Mouse (Mus musculus): ENCODE results near the gene Tbkbp1. TPM values are rescaled to one million over a fixed set of nuclear protein-coding genes. Genes with fewer than 3 reads are reported as not detected.
"Not testable (repeated sequence)": the region's sequence is repeated elsewhere in the genome, so short reads cannot be mapped to it uniquely, and the experiment has no call there.

Tbkbp1 gene
- 10 to 100 TPM; 42.9 to 53.7 TPM for total RNA-seq (2021)

GRCm38 (mm10) chr11:97151343-97151801 is at the start of gene Tbkbp1:
Tbkbp1 (minus strand) TSS chr11:97151495.
- DNase-seq (ENCODE audit: low spot score in 2 of 2): peak in 1 of 2 experiments; percentile 57

GRCm38 (mm10) chr11:97199519-97199918 is 48.2 kb upstream of the Tbkbp1 start:
- DNase-seq (ENCODE audit: low spot score in 2 of 2): no peak
- intact Hi-C loops (cut with DNase I): no loop called here

More at GRCm38 (mm10) chr11:97151343-97151801, at the start of gene Tbkbp1:
- intact Hi-C loops (cut with DNase I): no loop called here

- no peak for DNase-seq (ENCODE audit: low spot score in 2 of 2)
- intact Hi-C loops (cut with DNase I): no loop called here
These were observed 47.3 kb upstream of the Tbkbp1 start for GRCm38 (mm10) chr11:97198601-97199000.

- DNase-seq (ENCODE audit: low spot score in 2 of 2): no peak
- intact Hi-C loops (cut with DNase I): no loop called here
These were observed 45.7 kb upstream of the Tbkbp1 start for GRCm38 (mm10) chr11:97197021-97197420.

GRCm38 (mm10) chr11:97196541-97196940 is 45.2 kb upstream of the Tbkbp1 start:
- no peak for DNase-seq (ENCODE audit: low spot score in 2 of 2)
- intact Hi-C loops (cut with DNase I): no loop called here

- DNase-seq (ENCODE audit: low spot score in 2 of 2): no peak
- intact Hi-C loops (cut with DNase I): no loop called here
These were observed 41.3 kb upstream of the Tbkbp1 start for GRCm38 (mm10) chr11:97192621-97192951.

- DNase-seq (ENCODE audit: low spot score in 2 of 2): no peak
- intact Hi-C loops (cut with DNase I): no loop called here
These were observed 40.8 kb upstream of the Tbkbp1 start for GRCm38 (mm10) chr11:97191915-97192620.

GRCm38 (mm10) chr11:97190992-97191391 is 39.7 kb upstream of the Tbkbp1 start:
- DNase-seq (ENCODE audit: low spot score in 2 of 2): no peak
- intact Hi-C loops (cut with DNase I): no loop called here

- DNase-seq (ENCODE audit: low spot score in 2 of 2): not testable (repeated sequence)
- intact Hi-C loops (cut with DNase I): loop anchor here (5.0 kb wide), 1 partner anchor 128 kb away; the partner anchor contains the start of gene Mrpl45
These were observed 38.4 kb upstream of the Tbkbp1 start for GRCm38 (mm10) chr11:97189645-97190044.

- intact Hi-C loops (cut with DNase I): loop anchor here (5.0 kb wide), 1 partner anchor 128 kb away; the partner anchor contains the start of gene Mrpl45
- DNase-seq (ENCODE audit: low spot score in 2 of 2): no peak
These were observed 37.9 kb upstream of the Tbkbp1 start for GRCm38 (mm10) chr11:97189231-97189630.

- intact Hi-C loops (cut with DNase I): loop anchor here (5.0 kb wide), 1 partner anchor 129 kb away; the partner anchor contains the start of gene Mrpl45
- DNase-seq (ENCODE audit: low spot score in 2 of 2): no peak
These were observed 37.3 kb upstream of the Tbkbp1 start for GRCm38 (mm10) chr11:97188643-97188955.

- intact Hi-C loops (cut with DNase I): loop anchor here (5.0 kb wide), 1 partner anchor 129 kb away; the partner anchor contains the start of gene Mrpl45
These were observed 36.7 kb upstream of the Tbkbp1 start, which contains the start of gene Kpnb1 for GRCm38 (mm10) chr11:97187764-97188642. Kpnb1 (minus strand) TSS chr11:97187881.

GRCm38 (mm10) chr11:97186947-97187763 is 35.9 kb upstream of the Tbkbp1 start:
- DNase-seq (ENCODE audit: low spot score in 2 of 2): peak; percentile 98
- intact Hi-C loops (cut with DNase I): loop anchor here (5.0 kb wide), 1 partner anchor 130 kb away; the partner anchor contains the start of gene Mrpl45

More at GRCm38 (mm10) chr11:97187764-97188642, 36.7 kb upstream of the Tbkbp1 start, which contains the start of gene Kpnb1:
- peak; percentile 99 to 100 for DNase-seq (ENCODE audit: low spot score in 2 of 2)

- no peak for DNase-seq (ENCODE audit: low spot score in 2 of 2)
- intact Hi-C loops (cut with DNase I): loop anchor here (5.0 kb wide), 1 partner anchor 131 kb away; the partner anchor contains the start of gene Mrpl45
These were observed 34.7 kb upstream of the Tbkbp1 start for GRCm38 (mm10) chr11:97185704-97186614.

GRCm38 (mm10) chr11:97184875-97185274 is 33.6 kb upstream of the Tbkbp1 start:
- intact Hi-C loops (cut with DNase I): loop anchor here (5.0 kb wide), 1 partner anchor 132 kb away; the partner anchor contains the start of gene Mrpl45
- no peak for DNase-seq (ENCODE audit: low spot score in 2 of 2)

- DNase-seq (ENCODE audit: low spot score in 2 of 2): no peak
- intact Hi-C loops (cut with DNase I): no loop called here
These were observed 31.2 kb upstream of the Tbkbp1 start for GRCm38 (mm10) chr11:97182446-97182845.

- intact Hi-C loops (cut with DNase I): no loop called here
- no peak for DNase-seq (ENCODE audit: low spot score in 2 of 2)
These were observed 29.8 kb upstream of the Tbkbp1 start for GRCm38 (mm10) chr11:97181061-97181460.

GRCm38 (mm10) chr11:97178198-97178597 is 26.9 kb upstream of the Tbkbp1 start:
- no peak for DNase-seq (ENCODE audit: low spot score in 2 of 2)
- intact Hi-C loops (cut with DNase I): loop anchor here (5.0 kb wide), 1 partner anchor 106 kb away; no protein-coding TSS in a partner anchor
